Mouse (Mus musculus) MEL (cell line): ENCODE measurements around the gene Eif2ak3. TPM values are rescaled to one million over a fixed set of nuclear protein-coding genes. Genes with fewer than 3 reads are reported as not detected.

ENCODE experiments used
- DNase-seq: peaks from one replicate; pipeline ENCODE4 v3.0.0; 2011; ENCODE audit warnings: low read depth, low spot score
- H3K27ac ChIP-seq: 2 replicates; pipeline ENCODE4 v1.5.1; 2012; ENCODE audit warnings: low read depth, mild to moderate bottlenecking, control low read depth, low read length, moderate library complexity; ENCODE audit not compliant: control insufficient read depth
- H3K27me3 ChIP-seq, 2 experiments: fragments of 150-350 bp in 1 of 2; sonication (generic) in 1 of 2; 2 replicates each; pipeline ENCODE4 v1.6.1; 2012; ENCODE audit warnings: low read length in 2 of 2, mild to moderate bottlenecking in 2 of 2, improper control_type of control experiment in 1 of 2, moderate library complexity in 1 of 2; ENCODE audit not compliant: insufficient read depth in 2 of 2, control insufficient read depth in 1 of 2
- H3K36me3 ChIP-seq, 2 experiments: 2 replicates each; pipeline ENCODE4 v1.6.1; 2012 to 2014; ENCODE audit warnings: low read length in 2 of 2, improper control_type of control experiment in 1 of 2, inconsistent platforms in 1 of 2, mild to moderate bottlenecking in 1 of 2; ENCODE audit not compliant: insufficient read depth in 2 of 2, control insufficient read depth in 1 of 2
- H3K4me1 ChIP-seq, 2 experiments: fragments of 150-350 bp in 1 of 2; sonication (generic) in 1 of 2; 2 replicates each; pipeline ENCODE4 v1.6.1; 2012; ENCODE audit warnings: low read length in 2 of 2, improper control_type of control experiment in 1 of 2, mild to moderate bottlenecking in 1 of 2; ENCODE audit not compliant: insufficient read depth in 2 of 2, control insufficient read depth in 1 of 2
- H3K4me3 ChIP-seq, 2 experiments: fragments of 150-350 bp in 1 of 2; sonication (generic) in 1 of 2; 2 replicates each; pipeline ENCODE4 v1.5.1; 2012; ENCODE audit warnings: low read depth in 2 of 2, low read length in 2 of 2, mild to moderate bottlenecking in 2 of 2, moderate library complexity in 2 of 2, control low read depth in 1 of 2, improper control_type of control experiment in 1 of 2; ENCODE audit not compliant: control insufficient read depth in 1 of 2, insufficient read depth in 1 of 2
- H3K79me2 ChIP-seq: 2 replicates; pipeline ENCODE4 v1.6.1; 2012; ENCODE audit warnings: mild to moderate bottlenecking, low read length, moderate library complexity; ENCODE audit not compliant: control insufficient read depth, poor library complexity, insufficient read depth
- H3K9ac ChIP-seq: 2 replicates; pipeline ENCODE4 v1.6.1; 2012; ENCODE audit warnings: low read depth, mild to moderate bottlenecking, control low read depth, low read length, moderate library complexity; ENCODE audit not compliant: control insufficient read depth, poor library complexity, severe bottlenecking
- H3K9me3 ChIP-seq: fragments of 150-350 bp; sonication (generic); replicated peaks from 2 replicates; pipeline ENCODE4 v1.6.1; 2012; ENCODE audit warnings: mild to moderate bottlenecking, low read length, improper control_type of control experiment, moderate library complexity; ENCODE audit not compliant: insufficient read depth
- CHD1 ChIP-seq: IDR thresholded peaks from 2 replicates; pipeline ENCODE4 v1.6.1; 2012; ENCODE audit warnings: low read depth, mild to moderate bottlenecking, inconsistent platforms, low read length, improper control_type of control experiment
- CHD2 ChIP-seq: IDR thresholded peaks from 2 replicates; pipeline ENCODE4 v1.6.1; 2011; ENCODE audit warnings: low read length, improper control_type of control experiment
- ETS1 ChIP-seq: IDR thresholded peaks from 2 replicates; pipeline ENCODE4 v1.6.1; 2012; ENCODE audit warnings: low read depth, mild to moderate bottlenecking, inconsistent platforms, low read length, improper control_type of control experiment, moderate library complexity
- GATA1 ChIP-seq: IDR thresholded peaks from 2 replicates; pipeline ENCODE4 v1.6.1; 2011; ENCODE audit warnings: low read depth, low read length, improper control_type of control experiment
- MAX ChIP-seq: IDR thresholded peaks from 2 replicates; pipeline ENCODE4 v1.6.1; 2011; ENCODE audit warnings: low read length, improper control_type of control experiment
- MEF2A ChIP-seq: IDR thresholded peaks from 2 replicates; pipeline ENCODE4 v1.6.1; 2014; ENCODE audit warnings: low read depth, mild to moderate bottlenecking, inconsistent platforms, low read length, improper control_type of control experiment; ENCODE audit not compliant: poor library complexity, insufficient replicate concordance, severe bottlenecking; ENCODE audit errors: extremely low read depth
- MXI1 ChIP-seq: IDR thresholded peaks from 2 replicates; pipeline ENCODE4 v1.6.1; 2011; ENCODE audit warnings: mild to moderate bottlenecking, low read depth, low read length, improper control_type of control experiment
- MYB ChIP-seq: IDR thresholded peaks from 2 replicates; pipeline ENCODE4 v1.6.1; 2011; ENCODE audit warnings: mild to moderate bottlenecking, low read depth, low read length, improper control_type of control experiment
- MYC ChIP-seq: IDR thresholded peaks from 2 replicates; pipeline ENCODE4 v1.6.1; 2011; ENCODE audit warnings: low read depth, mild to moderate bottlenecking, low read length, improper control_type of control experiment, moderate library complexity
- NELFE ChIP-seq: IDR thresholded peaks from 2 replicates; pipeline ENCODE4 v1.6.1; 2011; ENCODE audit warnings: low read depth, low read length, improper control_type of control experiment
- POLR2AphosphoS2 ChIP-seq: IDR thresholded peaks from 2 replicates; pipeline ENCODE4 v1.6.1; 2011; ENCODE audit warnings: low read length, improper control_type of control experiment
- POLR2AphosphoS5 ChIP-seq: IDR thresholded peaks from 2 replicates; pipeline ENCODE4 v1.6.1; 2012; ENCODE audit warnings: low read depth, borderline replicate concordance, mild to moderate bottlenecking, inconsistent platforms, low read length, moderate library complexity, mixed read lengths
- RCOR1 ChIP-seq: IDR thresholded peaks from 2 replicates; pipeline ENCODE4 v1.6.1; 2012; ENCODE audit warnings: low read depth, mild to moderate bottlenecking, inconsistent platforms, low read length, improper control_type of control experiment
- TBP ChIP-seq: IDR thresholded peaks from 2 replicates; pipeline ENCODE4 v1.8.0; 2011; ENCODE audit warnings: low read depth, low read length, improper control_type of control experiment
- TCF12 ChIP-seq: IDR thresholded peaks from 2 replicates; pipeline ENCODE4 v1.6.1; 2014; ENCODE audit warnings: low read depth, mild to moderate bottlenecking, inconsistent platforms, low read length, improper control_type of control experiment, moderate library complexity
- UBTF ChIP-seq: IDR thresholded peaks from 2 replicates; pipeline ENCODE4 v1.6.1; 2012; ENCODE audit warnings: low read depth, mild to moderate bottlenecking, inconsistent platforms, low read length, improper control_type of control experiment, moderate library complexity, borderline replicate concordance; ENCODE audit not compliant: insufficient read depth
- USF1 ChIP-seq: IDR thresholded peaks from 2 replicates; pipeline ENCODE4 v1.6.1; 2014; ENCODE audit warnings: low read depth, mild to moderate bottlenecking, inconsistent platforms, low read length, improper control_type of control experiment, moderate library complexity
- USF2 ChIP-seq, 2 experiments: IDR thresholded peaks; 2 replicates each; pipeline ENCODE4 v1.6.1; 2011 to 2012; ENCODE audit warnings: improper control_type of control experiment in 2 of 2, low read length in 2 of 2, borderline replicate concordance in 1 of 2, inconsistent platforms in 1 of 2, low read depth in 1 of 2, mild to moderate bottlenecking in 1 of 2; ENCODE audit not compliant: insufficient read depth in 1 of 2
- ZC3H11A ChIP-seq: IDR thresholded peaks from 2 replicates; pipeline ENCODE4 v1.6.1; 2012; ENCODE audit warnings: low read depth, mild to moderate bottlenecking, inconsistent platforms, low read length, improper control_type of control experiment
- ZNF384 ChIP-seq: IDR thresholded peaks from 2 replicates; pipeline ENCODE4 v1.6.1; 2012; ENCODE audit warnings: low read depth, mild to moderate bottlenecking, inconsistent platforms, low read length, improper control_type of control experiment
- polyA plus RNA-seq, 2 experiments: library from polyadenylated mRNA; stranded (reverse) in 1 of 2; unstranded in 1 of 2; fragments of >175 nt in 1 of 2; fragments of >200 nt in 1 of 2; gene quantifications; 2 replicates each; pipeline versions ENCODE4 v1.2.1 to v1.2.4; 2012; ENCODE audit warnings: low replicate concordance in 2 of 2, low read depth in 1 of 2; ENCODE audit not compliant: insufficient read length in 2 of 2, insufficient read depth in 1 of 2, missing spikeins in 1 of 2
- total RNA-seq: library from RNA; depleted of rRNA; stranded (reverse); fragments of 300-350 nt; gene quantifications from 2 replicates; pipeline ENCODE4 v1.2.3, GENCODE M21; 2012

Eif2ak3 gene
- total and polyA plus RNA-seq, 3 experiments: 9.1 to 9.9 TPM; not detected in 1

DNA sequence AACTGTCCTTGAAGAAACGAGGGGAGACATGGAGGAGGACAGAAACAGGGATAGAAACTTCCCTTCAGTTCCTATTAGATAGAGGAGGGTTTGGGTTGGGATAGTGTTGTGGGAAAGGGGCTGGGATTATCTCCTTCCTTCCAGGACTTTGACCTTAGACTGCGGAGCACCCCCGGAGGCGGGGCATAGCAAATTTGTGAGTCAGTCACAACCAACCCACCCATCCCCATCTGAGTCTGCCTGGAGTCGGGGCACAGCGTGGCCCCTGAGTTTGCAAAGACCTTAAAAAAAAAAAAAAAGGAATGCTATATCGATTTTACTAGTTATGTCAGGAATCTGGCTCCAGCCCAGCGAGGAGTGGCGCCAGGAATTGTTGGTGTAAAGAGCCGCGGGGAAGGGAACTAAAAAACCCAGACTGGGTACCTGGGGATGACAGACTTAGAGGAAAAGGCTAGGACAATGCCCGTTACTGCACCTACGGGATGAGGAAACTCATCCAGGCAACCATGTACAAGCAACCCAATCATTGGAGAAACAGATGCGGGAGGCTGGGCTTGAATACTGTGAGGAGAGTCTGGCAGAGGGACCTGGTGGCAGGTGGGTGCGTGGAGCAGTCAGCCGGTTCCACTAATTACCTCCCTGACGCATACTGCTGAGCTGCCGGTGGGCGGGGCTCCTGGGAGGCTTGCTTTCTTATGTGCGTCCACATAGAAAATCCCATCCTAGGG is 67.5 kb downstream of the Eif2ak3 start:
- Histone ChIP-seq H3K27me3 (peaks cover 0 to 2% of the 10 kb centered on the region in 2 experiments; a peak in 2 of 4 replicates), H3K27ac (no peak overlapping the region), H3K36me3 (no peaks in the 10 kb centered on the region)

DNA sequence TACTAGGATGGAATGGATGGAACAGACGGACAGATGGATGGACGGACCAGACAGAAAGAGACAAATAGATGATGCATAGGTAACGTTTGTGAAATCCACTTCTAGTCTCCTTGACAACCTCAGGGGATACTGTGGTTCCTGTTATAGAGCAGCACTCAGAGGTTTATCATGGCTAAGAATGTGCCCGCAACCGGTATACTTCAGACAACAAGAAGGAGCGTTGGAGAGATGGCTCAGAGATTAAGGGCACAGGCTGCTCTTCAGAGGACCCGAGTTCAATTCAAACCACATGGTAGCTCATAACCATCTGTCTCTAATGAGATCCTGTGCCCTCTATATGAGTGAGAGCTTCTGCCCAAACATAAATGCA is 68.1 kb downstream of the Eif2ak3 start:
- no peak overlapping the region for H3K4me3 ChIP-seq

More for the DNA sequence above, 67.5 kb downstream of the Eif2ak3 start:
- DNase-seq: no peak
- H3K4me1 ChIP-seq: no peaks in the 10 kb centered on the region
- no peaks in the 10 kb centered on the region for H3K79me2 ChIP-seq
- no peak overlapping the region for H3K9ac ChIP-seq
- H3K4me3 ChIP-seq: no peak overlapping the region
- TF ChIP-seq MEF2A: no peak
- no peak for TF ChIP-seq USF2 (IDR thresholded peaks at IDR 0.05; ENCODE audit: borderline replicate concordance in 1 of 2, insufficient read depth in 1 of 2, low read depth in 1 of 2, low read length in 2 of 2)
- TF ChIP-seq MYC: no peak
- TF ChIP-seq POLR2AphosphoS2: no peak
- no peak for TF ChIP-seq POLR2AphosphoS5
- TF ChIP-seq USF1: no peak
- no peaks in the 10 kb centered on the region for H3K9me3 ChIP-seq

DNA sequence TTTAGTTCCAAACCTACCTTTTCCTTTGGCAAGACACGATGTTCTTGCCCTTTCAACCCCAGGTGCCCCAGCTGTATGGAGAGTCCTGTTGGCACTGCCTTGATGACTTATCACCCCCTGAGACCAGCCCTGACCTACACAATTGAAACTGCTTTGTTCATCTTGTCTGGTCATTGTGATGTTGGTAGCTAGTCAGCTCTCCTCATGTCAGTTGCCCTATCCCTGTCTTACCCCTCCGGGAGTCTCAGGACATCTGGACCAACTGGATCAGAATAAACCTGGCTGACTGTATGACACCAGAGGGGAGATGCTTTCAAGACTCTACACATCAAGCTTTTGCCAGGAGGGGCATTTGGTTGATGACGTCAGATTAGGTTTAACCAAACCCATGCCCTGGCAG is 74.5 kb downstream of the Eif2ak3 start, which contains the start of gene Tex37:
TSS of gene Tex37 (minus strand) at position 101 of the 400 bp plus-strand sequence.
- no peak for TF ChIP-seq MYB
- TF ChIP-seq ZNF384: no peak
- TF ChIP-seq TBP: no peak
- no peak for TF ChIP-seq POLR2AphosphoS5
- no peak for TF ChIP-seq TCF12
- no peak for TF ChIP-seq RCOR1
- TF ChIP-seq ZC3H11A: no peak
- TF ChIP-seq UBTF: no peak
- no peak for TF ChIP-seq GATA1
- TF ChIP-seq MYC: no peak
- TF ChIP-seq CHD1: no peak
- no peak for TF ChIP-seq CHD2
- TF ChIP-seq ETS1: no peak
- TF ChIP-seq MXI1: no peak
- TF ChIP-seq NELFE: no peak
- no peaks in the 10 kb centered on the region for H3K9me3 ChIP-seq
- DNase-seq: no peak
- H3K36me3 ChIP-seq: no peaks in the 10 kb centered on the region
- H3K27ac ChIP-seq: no peak within 1 kb of the TSS
- no peaks in the 10 kb centered on the region for H3K79me2 ChIP-seq
- no peaks in the 10 kb centered on the region; a peak in 1 of 4 replicates for H3K27me3 ChIP-seq
- H3K4me3 ChIP-seq: no peak within 1 kb of the TSS
- H3K9ac ChIP-seq: no peak within 1 kb of the TSS
- no peaks in the 10 kb centered on the region for H3K4me1 ChIP-seq

More for the DNA sequence above, 68.1 kb downstream of the Eif2ak3 start:
- H3K79me2 ChIP-seq: no peaks in the 10 kb centered on the region
- TF ChIP-seq MAX (no peak), USF1 (no peak), ETS1 (no peak), TCF12 (no peak), ZNF384 (no peak)
- peaks cover 0 to 2% of the 10 kb centered on the region in 2 experiments; a peak in 2 of 4 replicates for H3K27me3 ChIP-seq
- H3K27ac ChIP-seq: no peak overlapping the region
- H3K4me1 ChIP-seq: no peaks in the 10 kb centered on the region
- H3K9me3 ChIP-seq: no peaks in the 10 kb centered on the region
- H3K9ac ChIP-seq: no peak overlapping the region
- no peak for DNase-seq
- no peaks in the 10 kb centered on the region for H3K36me3 ChIP-seq
